Mouse (Mus musculus): ENCODE results near the gene Galt. TPM values are rescaled to one million over a fixed set of nuclear protein-coding genes. Genes with fewer than 3 reads are reported as not detected.

Galt gene
- total and polyA plus RNA-seq, 3 experiments: 19.1 to 23.2 (median 22.9) TPM

DNA sequence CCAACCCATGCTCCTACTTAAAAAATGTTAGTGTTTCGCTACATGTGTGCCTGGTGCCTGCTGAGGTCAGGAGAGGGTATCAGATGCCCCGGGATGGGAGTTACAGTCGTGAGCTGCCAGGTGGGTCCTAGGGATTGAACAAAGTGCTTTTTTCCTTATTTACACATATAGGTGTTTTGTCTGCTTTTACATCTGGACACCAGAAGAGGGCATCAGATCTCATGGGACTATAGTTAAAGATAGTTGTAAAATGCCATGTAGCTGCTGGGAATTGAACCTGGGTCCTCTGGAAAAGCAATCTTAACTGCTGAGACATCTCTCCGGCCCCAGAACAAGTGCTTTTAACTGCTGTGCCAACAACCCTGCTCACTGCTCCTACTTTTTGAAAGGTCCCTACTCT is 44.8 kb upstream of the Galt start:
- H3K9ac ChIP-seq (ENCODE audit: insufficient read depth, low read depth): no peak overlapping the region
- H3K4me3 ChIP-seq (replicated peaks in 1 of 3; ENCODE audit: low read depth in 2 of 3, low read length in 2 of 3, poor library complexity in 1 of 3): no peak overlapping the region
- peaks cover 7% of the 10 kb centered on the region; the same call in 1 of the 2 replicates for H3K79me2 ChIP-seq (replicated peaks; ENCODE audit: control insufficient read depth, extremely low read depth, insufficient read depth, poor library complexity, severe bottlenecking)
- dilution Hi-C loops (cut with MboI; ENCODE audit: extremely low pct_ligation_motif_present, extremely low pct_unique_long_range_greater_than_20kb, low sequenced_read_pairs) (no loop called here), in situ Hi-C loops (cut with MboI; ENCODE audit: low pct_ligation_motif_present, low pct_unique_long_range_greater_than_20kb, low sequenced_read_pairs) (no loop called here)
- H3K4me1 ChIP-seq (ENCODE audit: control insufficient read depth in 1 of 2, insufficient read depth in 2 of 2): peaks cover 14 to 36% of the 10 kb centered on the region in 2 experiments
- H3K36me3 ChIP-seq (replicated peaks in 1 of 2; ENCODE audit: control insufficient read depth in 1 of 2, insufficient read depth in 1 of 2, low read length in 1 of 2): peaks cover 7 to 27% of the 10 kb centered on the region in 2 experiments
- no peak for TF ChIP-seq USF1 (IDR thresholded peaks at IDR 0.05; ENCODE audit: low read depth, low read length)
- TF ChIP-seq JUN (IDR thresholded peaks at IDR 0.05; ENCODE audit: insufficient read depth, low read depth, low read length): no peak
- no peak for TF ChIP-seq TCF12 (IDR thresholded peaks at IDR 0.05; ENCODE audit: low read depth, low read length)
- TF ChIP-seq CTCF (conservative IDR thresholded peaks at IDR 0.05 in 1 of 2, IDR thresholded peaks at IDR 0.05 in 1 of 2; ENCODE audit: low read depth in 2 of 2, low read length in 2 of 2): peak in 1 of 2 experiments; percentile 41; a peak in 2 of 4 replicates
- no peak overlapping the region for H3K4me2 ChIP-seq (ENCODE audit: insufficient read depth, low read depth, poor library complexity, severe bottlenecking)
- no peaks in the 10 kb centered on the region for H3K9me3 ChIP-seq (replicated peaks; ENCODE audit: low read length)
- DNase-seq (ENCODE audit: extremely low read depth): no peak
- no peak overlapping the region for H3K27ac ChIP-seq (ENCODE audit: insufficient read depth, low read depth)
- peaks cover 26% of the 10 kb centered on the region for H3K27me3 ChIP-seq (replicated peaks)

DNA sequence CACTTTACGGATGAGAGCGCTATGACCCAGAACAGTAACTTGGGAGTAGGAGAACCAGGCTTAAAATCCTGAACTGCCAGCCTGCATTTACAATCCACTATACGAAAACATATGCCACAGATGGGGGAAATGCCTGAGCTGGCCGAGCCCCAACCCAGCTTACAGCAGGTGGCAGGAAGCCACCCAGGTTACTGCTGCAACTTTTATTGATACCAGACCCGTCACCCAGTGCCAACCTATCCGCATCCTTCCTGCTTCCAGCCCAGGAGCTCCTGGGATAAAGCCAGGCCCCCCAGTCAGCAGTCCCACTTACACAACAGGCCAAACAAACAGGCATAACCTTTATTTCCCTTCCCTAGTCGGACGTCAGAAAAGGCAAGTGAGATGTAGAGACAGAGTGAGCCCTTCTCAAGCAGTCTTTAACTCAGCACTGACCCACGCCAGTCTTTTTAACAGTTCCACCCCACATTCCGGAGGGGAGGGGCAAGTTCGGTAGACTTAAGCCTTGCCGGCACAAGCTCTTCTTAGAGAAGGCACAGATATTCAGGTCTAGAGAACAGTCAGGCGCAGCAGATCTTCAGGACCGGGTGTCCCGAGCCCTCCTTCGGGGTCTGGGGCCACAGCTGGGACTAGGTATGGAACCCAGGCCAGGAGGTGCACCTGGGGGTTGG is 43.2 kb upstream of the Galt start:
- Histone ChIP-seq H3K36me3 (replicated peaks in 1 of 2; ENCODE audit: control insufficient read depth in 1 of 2, insufficient read depth in 1 of 2, low read length in 1 of 2) (peaks cover 16 to 43% of the 10 kb centered on the region in 2 experiments), H3K27ac (ENCODE audit: insufficient read depth, low read depth) (no peak overlapping the region), H3K4me2 (ENCODE audit: insufficient read depth, low read depth, poor library complexity, severe bottlenecking) (peak overlapping the region; percentile 89), H3K4me1 (ENCODE audit: control insufficient read depth in 1 of 2, insufficient read depth in 2 of 2) (peaks cover 14 to 31% of the 10 kb centered on the region in 2 experiments), H3K79me2 (replicated peaks; ENCODE audit: control insufficient read depth, extremely low read depth, insufficient read depth, poor library complexity, severe bottlenecking) (peaks cover 7% of the 10 kb centered on the region; the same call in 1 of the 2 replicates), H3K9me3 (replicated peaks; ENCODE audit: low read length) (no peaks in the 10 kb centered on the region), H3K4me3 (replicated peaks in 1 of 3; ENCODE audit: low read depth in 2 of 3, low read length in 2 of 3, poor library complexity in 1 of 3) (peak overlapping the region in 2 of 3 experiments; percentile 68 to 84), H3K27me3 (replicated peaks) (peaks cover 10% of the 10 kb centered on the region), H3K9ac (ENCODE audit: insufficient read depth, low read depth) (peak overlapping the region; percentile 28; the same call in 1 of the 2 replicates)
- in situ Hi-C loops (cut with MboI; ENCODE audit: low pct_ligation_motif_present, low pct_unique_long_range_greater_than_20kb, low sequenced_read_pairs): no loop called here
- TF ChIP-seq CHD1 (IDR thresholded peaks at IDR 0.05; ENCODE audit: low read depth, low read length): no peak
- TF ChIP-seq ZNF384 (IDR thresholded peaks at IDR 0.05; ENCODE audit: low read depth, low read length): no peak
- TF ChIP-seq TBP (conservative IDR thresholded peaks at IDR 0.05; ENCODE audit: low read depth, low read length): no peak
- no peak for TF ChIP-seq IRF4 (IDR thresholded peaks at IDR 0.05; ENCODE audit: low read depth, low read length)
- TF ChIP-seq MYC (IDR thresholded peaks at IDR 0.05; ENCODE audit: low read depth, low read length): no peak
- TF ChIP-seq JUN (IDR thresholded peaks at IDR 0.05; ENCODE audit: insufficient read depth, low read depth, low read length): no peak
- no peak for TF ChIP-seq POLR2A (IDR thresholded peaks at IDR 0.05; ENCODE audit: low read depth, low read length)
- TF ChIP-seq NRF1 (IDR thresholded peaks at IDR 0.05; ENCODE audit: low read depth, low read length): no peak
- no peak for TF ChIP-seq EP300 (IDR thresholded peaks at IDR 0.05; ENCODE audit: low read length)
- TF ChIP-seq ZKSCAN1 (IDR thresholded peaks at IDR 0.05; ENCODE audit: borderline replicate concordance, low read depth, low read length): no peak
- TF ChIP-seq USF1 (IDR thresholded peaks at IDR 0.05; ENCODE audit: low read depth, low read length): no peak
- no peak for TF ChIP-seq TCF12 (IDR thresholded peaks at IDR 0.05; ENCODE audit: low read depth, low read length)
- TF ChIP-seq MAX (IDR thresholded peaks at IDR 0.05; ENCODE audit: low read length): no peak
- TF ChIP-seq BHLHE40 (IDR thresholded peaks at IDR 0.05; ENCODE audit: low read depth, low read length): no peak
- no peak for DNase-seq (ENCODE audit: extremely low read depth)
- dilution Hi-C loops (cut with MboI; ENCODE audit: extremely low pct_ligation_motif_present, extremely low pct_unique_long_range_greater_than_20kb, low sequenced_read_pairs): no loop called here

All from CH12.LX (cell line).